Mouse (Mus musculus) MEL (cell line): Measurements from ENCODE around the gene Setd4. TPM values are rescaled to one million over a fixed set of nuclear protein-coding genes. Genes with fewer than 3 reads are reported as not detected.

Source experiments
- DNase-seq: peaks from one replicate; pipeline ENCODE4 v3.0.0; 2011; ENCODE audit warnings: low read depth, low spot score
- H3K27ac ChIP-seq: 2 replicates; pipeline ENCODE4 v1.5.1; 2012; ENCODE audit warnings: low read depth, mild to moderate bottlenecking, control low read depth, low read length, moderate library complexity; ENCODE audit not compliant: control insufficient read depth
- H3K27me3 ChIP-seq, 2 experiments: fragments of 150-350 bp in 1 of 2; sonication (generic) in 1 of 2; 2 replicates each; pipeline ENCODE4 v1.6.1; 2012; ENCODE audit warnings: low read length in 2 of 2, mild to moderate bottlenecking in 2 of 2, improper control_type of control experiment in 1 of 2, moderate library complexity in 1 of 2; ENCODE audit not compliant: insufficient read depth in 2 of 2, control insufficient read depth in 1 of 2
- H3K36me3 ChIP-seq, 2 experiments: 2 replicates each; pipeline ENCODE4 v1.6.1; 2012 to 2014; ENCODE audit warnings: low read length in 2 of 2, improper control_type of control experiment in 1 of 2, inconsistent platforms in 1 of 2, mild to moderate bottlenecking in 1 of 2; ENCODE audit not compliant: insufficient read depth in 2 of 2, control insufficient read depth in 1 of 2
- H3K4me1 ChIP-seq, 2 experiments: fragments of 150-350 bp in 1 of 2; sonication (generic) in 1 of 2; 2 replicates each; pipeline ENCODE4 v1.6.1; 2012; ENCODE audit warnings: low read length in 2 of 2, improper control_type of control experiment in 1 of 2, mild to moderate bottlenecking in 1 of 2; ENCODE audit not compliant: insufficient read depth in 2 of 2, control insufficient read depth in 1 of 2
- H3K4me3 ChIP-seq, 2 experiments: fragments of 150-350 bp in 1 of 2; sonication (generic) in 1 of 2; 2 replicates each; pipeline ENCODE4 v1.5.1; 2012; ENCODE audit warnings: low read depth in 2 of 2, low read length in 2 of 2, mild to moderate bottlenecking in 2 of 2, moderate library complexity in 2 of 2, control low read depth in 1 of 2, improper control_type of control experiment in 1 of 2; ENCODE audit not compliant: control insufficient read depth in 1 of 2, insufficient read depth in 1 of 2
- H3K79me2 ChIP-seq: 2 replicates; pipeline ENCODE4 v1.6.1; 2012; ENCODE audit warnings: mild to moderate bottlenecking, low read length, moderate library complexity; ENCODE audit not compliant: control insufficient read depth, poor library complexity, insufficient read depth
- H3K9ac ChIP-seq: 2 replicates; pipeline ENCODE4 v1.6.1; 2012; ENCODE audit warnings: low read depth, mild to moderate bottlenecking, control low read depth, low read length, moderate library complexity; ENCODE audit not compliant: control insufficient read depth, poor library complexity, severe bottlenecking
- H3K9me3 ChIP-seq: fragments of 150-350 bp; sonication (generic); replicated peaks from 2 replicates; pipeline ENCODE4 v1.6.1; 2012; ENCODE audit warnings: mild to moderate bottlenecking, low read length, improper control_type of control experiment, moderate library complexity; ENCODE audit not compliant: insufficient read depth
- BHLHE40 ChIP-seq: IDR thresholded peaks from 2 replicates; pipeline ENCODE4 v1.6.1; 2012; ENCODE audit warnings: low read depth, mild to moderate bottlenecking, inconsistent platforms, low read length, improper control_type of control experiment, borderline replicate concordance
- CHD1 ChIP-seq: IDR thresholded peaks from 2 replicates; pipeline ENCODE4 v1.6.1; 2012; ENCODE audit warnings: low read depth, mild to moderate bottlenecking, inconsistent platforms, low read length, improper control_type of control experiment
- CHD2 ChIP-seq: IDR thresholded peaks from 2 replicates; pipeline ENCODE4 v1.6.1; 2011; ENCODE audit warnings: low read length, improper control_type of control experiment
- CTCF ChIP-seq, 3 experiments: IDR thresholded peaks in 2 of 3; conservative IDR thresholded peaks in 1 of 3; 2 replicates each; pipeline ENCODE4 v1.5.1; 2011 to 2012; ENCODE audit warnings: low read length in 3 of 3, low read depth in 2 of 3, mild to moderate bottlenecking in 2 of 3, improper control_type of control experiment in 1 of 3, inconsistent platforms in 1 of 3, mixed read lengths in 1 of 3, moderate library complexity in 1 of 3; ENCODE audit not compliant: control insufficient read depth in 1 of 3, insufficient read depth in 1 of 3, poor library complexity in 1 of 3, severe bottlenecking in 1 of 3
- ELF1 ChIP-seq: IDR thresholded peaks from 2 replicates; pipeline ENCODE4 v1.6.1; 2014; ENCODE audit warnings: low read depth, mild to moderate bottlenecking, inconsistent platforms, low read length, improper control_type of control experiment, moderate library complexity
- EP300 ChIP-seq, 2 experiments: IDR thresholded peaks; 2 replicates each; pipeline ENCODE4 v1.6.1; 2011; ENCODE audit warnings: improper control_type of control experiment in 2 of 2, low read length in 2 of 2, low read depth in 1 of 2, mild to moderate bottlenecking in 1 of 2
- GABPA ChIP-seq: IDR thresholded peaks from 2 replicates; pipeline ENCODE4 v1.6.1; 2012; ENCODE audit warnings: low read depth, mild to moderate bottlenecking, inconsistent platforms, low read length, improper control_type of control experiment, moderate library complexity
- HCFC1 ChIP-seq: IDR thresholded peaks from 2 replicates; pipeline ENCODE4 v1.6.1; 2012; ENCODE audit warnings: low read depth, mild to moderate bottlenecking, inconsistent platforms, low read length, improper control_type of control experiment, moderate library complexity
- JUND ChIP-seq: IDR thresholded peaks from 2 replicates; pipeline ENCODE4 v1.6.1; 2011; ENCODE audit warnings: low read depth, mild to moderate bottlenecking, improper control_type of control experiment, low read length
- KAT2A ChIP-seq: conservative IDR thresholded peaks from 2 replicates; pipeline ENCODE4 v1.6.1; 2012; ENCODE audit warnings: low read depth, low read length, improper control_type of control experiment, inconsistent platforms
- MAZ ChIP-seq: IDR thresholded peaks from 2 replicates; pipeline ENCODE4 v1.6.1; 2012; ENCODE audit warnings: low read depth, mild to moderate bottlenecking, inconsistent platforms, low read length, improper control_type of control experiment
- MXI1 ChIP-seq: IDR thresholded peaks from 2 replicates; pipeline ENCODE4 v1.6.1; 2011; ENCODE audit warnings: mild to moderate bottlenecking, low read depth, low read length, improper control_type of control experiment
- MYB ChIP-seq: IDR thresholded peaks from 2 replicates; pipeline ENCODE4 v1.6.1; 2011; ENCODE audit warnings: mild to moderate bottlenecking, low read depth, low read length, improper control_type of control experiment
- MYC ChIP-seq: IDR thresholded peaks from 2 replicates; pipeline ENCODE4 v1.6.1; 2011; ENCODE audit warnings: low read depth, mild to moderate bottlenecking, low read length, improper control_type of control experiment, moderate library complexity
- NRF1 ChIP-seq: IDR thresholded peaks from 2 replicates; pipeline ENCODE4 v1.6.1; 2014; ENCODE audit warnings: low read depth, mild to moderate bottlenecking, inconsistent platforms, low read length, improper control_type of control experiment, moderate library complexity; ENCODE audit not compliant: poor library complexity, insufficient read depth, severe bottlenecking
- RCOR1 ChIP-seq: IDR thresholded peaks from 2 replicates; pipeline ENCODE4 v1.6.1; 2012; ENCODE audit warnings: low read depth, mild to moderate bottlenecking, inconsistent platforms, low read length, improper control_type of control experiment
- SIN3A ChIP-seq: IDR thresholded peaks from 2 replicates; pipeline ENCODE4 v1.6.1; 2012; ENCODE audit warnings: low read length, improper control_type of control experiment, inconsistent platforms
- SMC3 ChIP-seq: IDR thresholded peaks from 2 replicates; pipeline ENCODE4 v1.6.1; 2011; ENCODE audit warnings: low read depth, low read length, improper control_type of control experiment
- TAL1 ChIP-seq: IDR thresholded peaks from 2 replicates; pipeline ENCODE4 v1.6.1; 2012; ENCODE audit warnings: mild to moderate bottlenecking, inconsistent platforms, low read length, moderate library complexity, mixed read lengths
- TBP ChIP-seq: IDR thresholded peaks from 2 replicates; pipeline ENCODE4 v1.8.0; 2011; ENCODE audit warnings: low read depth, low read length, improper control_type of control experiment
- USF1 ChIP-seq: IDR thresholded peaks from 2 replicates; pipeline ENCODE4 v1.6.1; 2014; ENCODE audit warnings: low read depth, mild to moderate bottlenecking, inconsistent platforms, low read length, improper control_type of control experiment, moderate library complexity
- ZKSCAN1 ChIP-seq: IDR thresholded peaks from 2 replicates; pipeline ENCODE4 v1.6.1; 2012; ENCODE audit warnings: low read depth, mild to moderate bottlenecking, inconsistent platforms, low read length, improper control_type of control experiment, moderate library complexity
- ZMIZ1 ChIP-seq: IDR thresholded peaks from 2 replicates; pipeline ENCODE4 v1.6.1; 2012; ENCODE audit warnings: low read depth, mild to moderate bottlenecking, inconsistent platforms, low read length, improper control_type of control experiment, moderate library complexity
- ZNF384 ChIP-seq: IDR thresholded peaks from 2 replicates; pipeline ENCODE4 v1.6.1; 2012; ENCODE audit warnings: low read depth, mild to moderate bottlenecking, inconsistent platforms, low read length, improper control_type of control experiment
- polyA plus RNA-seq, 2 experiments: library from polyadenylated mRNA; stranded (reverse) in 1 of 2; unstranded in 1 of 2; fragments of >175 nt in 1 of 2; fragments of >200 nt in 1 of 2; gene quantifications; 2 replicates each; pipeline versions ENCODE4 v1.2.1 to v1.2.4; 2012; ENCODE audit warnings: low replicate concordance in 2 of 2, low read depth in 1 of 2; ENCODE audit not compliant: insufficient read length in 2 of 2, insufficient read depth in 1 of 2, missing spikeins in 1 of 2
- total RNA-seq: library from RNA; depleted of rRNA; stranded (reverse); fragments of 300-350 nt; gene quantifications from 2 replicates; pipeline ENCODE4 v1.2.3, GENCODE M21; 2012

The Setd4 gene
- total and polyA plus RNA-seq, 3 experiments: 14.1 to 19.1 TPM; not detected in 1

DNA sequence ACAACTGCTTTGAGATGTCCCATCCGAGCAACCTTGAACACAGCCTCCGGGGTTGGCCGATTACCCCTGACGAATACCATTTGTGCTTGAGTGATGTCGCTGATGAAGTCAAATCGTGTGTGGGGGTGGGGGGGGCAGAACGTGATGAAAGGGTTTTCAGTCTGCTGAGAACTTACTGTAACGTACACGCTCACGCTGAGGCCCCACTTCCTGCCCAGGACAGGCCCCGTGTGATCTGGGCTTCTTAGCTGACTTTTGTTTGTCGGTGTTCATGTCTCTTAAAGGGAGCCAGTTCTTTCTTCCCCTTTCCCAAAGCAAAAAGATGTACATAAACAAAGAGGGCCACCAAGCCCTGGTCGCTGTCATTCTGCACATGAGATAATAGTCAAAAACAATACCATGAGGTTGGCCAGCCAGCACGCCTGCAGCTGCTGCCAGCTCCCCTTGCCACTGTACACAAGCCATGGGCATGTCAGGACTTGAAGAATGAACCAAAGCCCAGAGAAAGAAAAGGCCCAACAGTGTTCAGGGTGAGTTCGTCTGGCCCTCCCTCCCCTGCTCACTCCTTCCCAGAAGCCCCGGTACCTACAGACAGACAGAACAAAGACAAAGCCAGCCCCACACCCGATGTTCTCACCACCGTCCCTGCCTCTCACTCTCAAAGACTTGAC, 29.2 kb downstream of the Setd4 start:
- no peak for DNase-seq
- no peak for TF ChIP-seq BHLHE40
- no peak for TF ChIP-seq NRF1
- TF ChIP-seq SMC3: no peak
- TF ChIP-seq, all 39 proteins: peak for 0
- no peaks in the 10 kb centered on the region for H3K27me3 ChIP-seq

DNA sequence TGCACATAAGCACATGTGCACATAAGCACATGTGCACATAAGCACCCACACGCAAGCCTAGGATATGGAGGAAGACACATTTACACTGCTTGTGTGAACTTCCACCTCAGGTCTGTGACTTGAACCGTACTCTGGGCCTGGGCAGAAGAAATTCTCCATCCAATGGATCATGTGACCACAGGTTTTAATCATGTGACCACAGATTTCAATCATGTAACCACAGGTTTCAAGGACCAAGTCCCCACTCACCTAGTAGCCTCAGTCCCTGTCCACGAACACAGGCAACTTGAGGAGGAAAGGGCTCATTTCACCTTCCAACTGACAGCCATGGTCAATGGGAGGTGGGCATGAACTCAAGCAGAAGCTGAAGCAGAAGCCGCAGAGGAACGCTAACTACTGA, 30.4 kb downstream of the Setd4 start:
- no peaks in the 10 kb centered on the region for H3K79me2 ChIP-seq
- no peaks in the 10 kb centered on the region for H3K4me1 ChIP-seq
- TF ChIP-seq JUND (no peak), USF1 (peak; percentile 37)
- no peak overlapping the region for H3K27ac ChIP-seq
- DNase-seq: no peak
- no peak overlapping the region for H3K9ac ChIP-seq
- no peak overlapping the region for H3K4me3 ChIP-seq
- H3K9me3 ChIP-seq: no peaks in the 10 kb centered on the region
- no peaks in the 10 kb centered on the region for H3K36me3 ChIP-seq
- no peaks in the 10 kb centered on the region; a peak in 1 of 4 replicates for H3K27me3 ChIP-seq

More for the DNA sequence above, 29.2 kb downstream of the Setd4 start:
- Histone ChIP-seq H3K36me3 (no peaks in the 10 kb centered on the region), H3K27ac (no peak overlapping the region), H3K79me2 (no peaks in the 10 kb centered on the region), H3K4me1 (no peaks in the 10 kb centered on the region), H3K4me3 (no peak overlapping the region), H3K9ac (no peak overlapping the region), H3K9me3 (no peaks in the 10 kb centered on the region)

DNA sequence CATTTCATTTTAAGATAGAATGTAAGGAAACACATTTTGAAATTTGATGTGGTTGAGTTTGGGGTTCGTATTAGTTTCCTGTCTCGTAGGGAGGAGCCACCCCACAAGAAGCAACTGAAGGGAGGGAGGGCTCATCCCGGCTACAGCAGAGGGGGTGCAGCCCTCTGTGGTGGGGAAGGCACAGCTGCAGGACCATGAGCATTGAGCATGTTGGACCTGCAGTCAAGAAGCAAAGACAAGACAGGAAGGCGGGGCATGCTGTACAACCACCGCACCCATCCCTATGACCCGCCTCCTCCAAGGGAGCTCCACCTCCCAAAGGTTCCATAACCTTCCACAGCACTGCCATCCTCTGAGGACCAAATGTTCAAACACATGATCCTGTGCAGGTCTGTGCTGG, 31.5 kb downstream of the Setd4 start:
- Histone ChIP-seq H3K36me3 (no peaks in the 10 kb centered on the region), H3K27ac (no peak overlapping the region), H3K4me3 (no peak overlapping the region), H3K9me3 (no peaks in the 10 kb centered on the region), H3K79me2 (no peaks in the 10 kb centered on the region), H3K27me3 (no peaks in the 10 kb centered on the region; a peak in 1 of 4 replicates), H3K9ac (no peak overlapping the region)
- DNase-seq: no peak
- TF ChIP-seq SIN3A (no peak), ZNF384 (no peak), MXI1 (no peak), EP300 (IDR thresholded peaks at IDR 0.05; ENCODE audit: low read depth in 1 of 2, low read length in 2 of 2) (no peak), RCOR1 (no peak), TBP (no peak), CHD2 (no peak), CHD1 (no peak), ZKSCAN1 (no peak), ZMIZ1 (no peak), MYC (no peak), TAL1 (no peak), ELF1 (no peak), HCFC1 (no peak), MAZ (no peak), MYB (no peak), GABPA (no peak), CTCF (IDR thresholded peaks at IDR 0.05 in 2 of 3, conservative IDR thresholded peaks at IDR 0.05 in 1 of 3; ENCODE audit: control insufficient read depth in 1 of 3, insufficient read depth in 1 of 3, low read depth in 2 of 3, low read length in 3 of 3, poor library complexity in 1 of 3, severe bottlenecking in 1 of 3) (no peak), KAT2A (no peak), BHLHE40 (no peak)
- TF ChIP-seq, all 39 proteins: peak for 0
- H3K4me1 ChIP-seq: no peaks in the 10 kb centered on the region
